Comparison of ENCODE assay signal across 8 mouse cellular contexts in genomic region chr19:54046684-54047070, GRCm38 (mm10). TPM values are rescaled to one million over a fixed set of nuclear protein-coding genes. Genes with fewer than 3 reads are reported as not detected.
DNase-seq lines count a peak whose midpoint lies in the region; TF ChIP-seq lines count a peak whose summit lies in the region.

No protein-coding gene starts in this region.

- H3K4me3 ChIP-seq in testis, adult 2 months (ENCODE audit: control insufficient read depth, low read depth, low read length): peak overlapping the region; percentile 0
- H3K4me3 ChIP-seq in olfactory bulb, adult 2 months (ENCODE audit: insufficient read depth, low read depth, low read length): peak overlapping the region; percentile 48

- no peak for TF ChIP-seq POLR2A in testis, adult 2 months (IDR thresholded peaks at IDR 0.05; ENCODE audit: control insufficient read depth, low read depth, low read length)
- TF ChIP-seq POLR2A in olfactory bulb, adult 2 months (IDR thresholded peaks at IDR 0.05; ENCODE audit: insufficient read depth, low read depth, low read length): no peak

- H3K27ac ChIP-seq in testis, adult 2 months (ENCODE audit: control insufficient read depth, insufficient read depth, low read depth, low read length): no peak overlapping the region
- H3K27ac ChIP-seq in olfactory bulb, adult 2 months (ENCODE audit: insufficient read depth, low read depth, low read length): no peak overlapping the region

- no peaks in the 10 kb centered on the region; the same call in 1 of the 2 replicates for H3K27me3 ChIP-seq in testis, adult 2 months (ENCODE audit: control insufficient read depth, insufficient read depth, low read length)

- H3K4me1 ChIP-seq in testis, adult 2 months (ENCODE audit: control insufficient read depth, insufficient read depth, low read length): peaks cover 20% of the 10 kb centered on the region
- peaks cover 22% of the 10 kb centered on the region for H3K4me1 ChIP-seq in olfactory bulb, adult 2 months (ENCODE audit: control insufficient read depth, insufficient read depth, low read length)

- WGBS in olfactory bulb, adult 2 months: under 1% methylated on average over 46 of the region's 46 CpGs

- DNase-seq in cerebellum, postnatal 10 days: peak; percentile 26 to 37
- DNase-seq in cerebellum, adult 9-10 months: no peak
- no peak for DNase-seq in testis, postnatal 10 days (ENCODE audit: low spot score)
- peak; percentile 18 to 38 for DNase-seq in kidney, postnatal 4 days
- no peak for DNase-seq in gastrocnemius, adult 8-10 months (ENCODE audit: low spot score in 2 of 2)
- DNase-seq in thymus, postnatal 0 days (ENCODE audit: low spot score): no peak

- no peak for TF ChIP-seq CTCF in testis, adult 2 months (IDR thresholded peaks at IDR 0.05; ENCODE audit: control insufficient read depth, insufficient read depth, insufficient replicate concordance, low read depth, low read length)
- TF ChIP-seq CTCF in olfactory bulb, adult 2 months (IDR thresholded peaks at IDR 0.05; ENCODE audit: insufficient read depth, low read depth, low read length): peak; percentile 20; the same call in 1 of the 2 replicates

- no peaks in the 10 kb centered on the region for H3K36me3 ChIP-seq in testis, adult 2 months (ENCODE audit: control insufficient read depth, insufficient read depth, low read length)

RNA-seq across cellular contexts. Expression of gene Adra2a, which starts 2.7 kb away (rescaled TPM):
- 0.14 and 0.76 TPM in 2 replicates for polyA plus RNA-seq in testis, adult 2 months (2012; rRNA removed)
- polyA plus RNA-seq in olfactory bulb, adult 2 months (2012; ENCODE audit: insufficient read depth, insufficient read length, low replicate concordance, missing spikeins): not detected in 2 replicates
- total RNA-seq in gastrocnemius, adult 8-10 months (2022): under 1 TPM; 0.10 to 0.38 (median 0.24) TPM
- polyA plus RNA-seq in thymus, postnatal 0 days (2015; fragmentation: Nextera tagmentation; extraction: Ambion mirVana): 0.46 and 0.51 TPM in 2 replicates

Comparison
In these comparisons a context has a peak if more than half of its experiments do, and no peak if none do; other contexts are left out.
1. DNase-seq: peak in cerebellum, postnatal 10 days (2 of 2) and kidney, postnatal 4 days (2 of 2); none in cerebellum, adult 9-10 months (single experiment), testis, postnatal 10 days (single experiment), gastrocnemius, adult 8-10 months (0 of 2) and thymus, postnatal 0 days (single experiment).